Mouse (Mus musculus): ENCODE data around the gene Tnp1.

DNA sequence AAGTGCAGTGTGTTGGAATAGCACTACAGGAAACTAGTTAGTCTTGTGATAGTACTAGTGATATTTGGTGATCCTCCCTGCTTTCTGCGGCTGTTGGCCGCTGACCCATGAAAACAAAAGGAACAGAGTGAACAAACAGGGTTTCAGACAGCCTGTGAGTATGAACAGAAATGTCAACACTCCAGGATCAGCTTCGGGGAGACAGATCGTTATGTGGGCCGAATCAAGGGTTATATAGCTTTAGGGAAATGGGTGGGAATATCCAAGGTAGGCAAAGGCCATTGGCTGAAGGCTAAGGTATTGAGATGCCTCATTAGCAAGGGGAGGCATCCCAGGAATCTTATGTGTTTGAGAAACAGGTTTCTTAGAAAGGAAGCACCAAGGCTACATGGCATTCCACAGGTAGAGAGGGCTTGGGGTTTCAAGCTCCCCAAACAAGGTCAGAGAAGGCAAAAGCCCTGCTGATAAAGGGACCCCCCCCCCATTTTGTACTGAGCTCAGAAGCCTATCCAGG is 11.1 kb upstream of the Tnp1 start:
- TF ChIP-seq CTCF (IDR thresholded peaks at IDR 0.05; ENCODE audit: low read depth, low read length), result no peak
- no peak for TF ChIP-seq POLR2A (IDR thresholded peaks at IDR 0.05; ENCODE audit: insufficient read depth, low read length)
- no peak for TF ChIP-seq EP300 (IDR thresholded peaks at IDR 0.05; ENCODE audit: insufficient read depth, low read depth, low read length)
